Mouse (Mus musculus) layer of hippocampus, adult 8-10 months (tissue): Measurements from ENCODE around the gene Rd3. TPM values are rescaled to one million over a fixed set of nuclear protein-coding genes. Genes with fewer than 3 reads are reported as not detected.

Experiments
- microRNA-seq, 2 experiments: library from miRNA; unstranded; fragments of <30 nt; microRNA quantifications; one replicate each; pipeline ENCODE4 v1.2.0; 2022
- total RNA-seq, 4 experiments: library from RNA; stranded (reverse); gene quantifications; 2 replicates each; pipeline ENCODE4 v1.2.4; 2022

Gene Rd3
- total RNA-seq, 4 experiments from 2014 or later = 0.11 to 0.45 (median 0.19) TPM; not detected in 1

Small RNAs within 50 kb of the gene (microRNA-seq; reads per million reads assigned to microRNA genes)
- 0 reads per million in 2 experiments for gene Mir3473c

Other genes starting within 250 kb of the Rd3 start
- 1 to 10 TPM; 1.2 to 2.2 (median 1.7) TPM for gene Nek2, start 155.9 kb upstream of the Rd3 start, total RNA-seq
- 10 to 100 TPM; 24.2 to 37.1 (median 30.2) TPM for gene Slc30a1, start 70.6 kb upstream of the Rd3 start, total RNA-seq
- gene Traf5, start 115.2 kb downstream of the Rd3 start, total RNA-seq = 1 to 10 TPM; 1.8 to 6.8 (median 5.4) TPM
- gene Rcor3, start 160.7 kb downstream of the Rd3 start, total RNA-seq = 10 to 100 TPM; 47.3 to 58.1 (median 49.5) TPM
- 10 to 100 TPM; 28.9 to 35.3 (median 32.4) TPM for gene Kcnh1, start 213.4 kb downstream of the Rd3 start, total RNA-seq